Mouse (Mus musculus): ENCODE measurements around the gene Ifna14. TPM values are rescaled to one million over a fixed set of nuclear protein-coding genes. Genes with fewer than 3 reads are reported as not detected.
"Not testable (repeated sequence)": the region's sequence is repeated elsewhere in the genome, so short reads cannot be mapped to it uniquely, and the experiment has no call there.

Gene Ifna14
- not detected in 2 replicates for polyA plus RNA-seq (2011; ENCODE audit: insufficient read length, low read depth, missing spikeins)

DNA sequence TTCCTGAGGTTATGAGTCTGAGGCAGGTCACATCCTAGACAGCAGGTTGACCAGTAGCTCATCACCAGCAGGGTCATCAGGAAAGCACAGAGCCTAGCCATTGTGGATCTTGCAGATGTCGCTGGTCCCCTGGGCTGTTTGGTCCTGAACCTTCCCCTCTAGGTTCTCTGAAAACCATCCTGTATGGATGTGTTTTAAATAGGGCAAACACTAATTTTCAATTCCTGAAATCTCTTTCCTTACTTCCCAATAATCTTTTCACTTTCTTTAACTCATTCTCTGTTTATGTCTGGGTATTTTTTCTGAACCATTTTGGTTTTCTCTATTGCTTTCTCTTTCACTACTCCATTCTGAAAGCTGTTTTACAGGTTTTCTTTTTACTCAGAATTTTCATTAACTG lies at the start of gene Ifna14:
Gene Ifna14, minus strand, starts transcription at position 101 of the 400 bp plus-strand sequence.
- Histone ChIP-seq H3K4me3 (ENCODE audit: insufficient read depth, low read length) (no peak within 1 kb of the TSS), H3K27ac (ENCODE audit: insufficient read depth, low read length) (no peak within 1 kb of the TSS), H3K4me1 (ENCODE audit: control insufficient read depth, insufficient read depth, low read length) (no peaks in the 10 kb centered on the region)
- TF ChIP-seq POLR2A (IDR thresholded peaks at IDR 0.05; ENCODE audit: low read depth, low read length) (no peak), CTCF (IDR thresholded peaks at IDR 0.05; ENCODE audit: borderline replicate concordance, insufficient read depth, low read length) (no peak)

DNA sequence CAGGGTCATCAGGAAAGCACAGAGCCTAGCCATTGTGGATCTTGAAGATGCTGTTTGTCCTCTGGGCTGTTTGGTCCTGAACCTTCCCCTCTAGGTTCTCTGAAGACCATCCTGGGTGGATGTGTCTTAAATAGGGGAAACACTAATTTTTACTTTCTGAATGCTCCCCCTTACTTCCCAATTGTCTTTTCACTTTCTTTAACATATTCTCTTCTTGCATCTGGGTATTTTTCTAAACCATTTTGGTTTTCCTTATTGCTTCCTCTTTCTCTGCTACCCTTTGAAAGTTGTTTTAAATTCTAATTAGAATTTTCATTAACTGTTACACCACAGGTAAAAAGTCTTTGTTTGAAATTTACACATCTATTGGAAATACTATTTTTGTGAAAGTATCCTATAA lies 31.7 kb upstream of the Ifna14 start, which contains the start of gene Ifna12:
Gene Ifna12, minus strand, starts transcription at position 101 of the 400 bp plus-strand sequence.
- Histone ChIP-seq H3K4me1 (ENCODE audit: control insufficient read depth, insufficient read depth, low read length) (no peaks in the 10 kb centered on the region), H3K4me3 (ENCODE audit: insufficient read depth, low read length) (no peak within 1 kb of the TSS), H3K27ac (ENCODE audit: insufficient read depth, low read length) (no peak within 1 kb of the TSS)
- TF ChIP-seq CTCF (IDR thresholded peaks at IDR 0.05; ENCODE audit: borderline replicate concordance, insufficient read depth, low read length) (no peak), POLR2A (IDR thresholded peaks at IDR 0.05; ENCODE audit: low read depth, low read length) (no peak)

DNA sequence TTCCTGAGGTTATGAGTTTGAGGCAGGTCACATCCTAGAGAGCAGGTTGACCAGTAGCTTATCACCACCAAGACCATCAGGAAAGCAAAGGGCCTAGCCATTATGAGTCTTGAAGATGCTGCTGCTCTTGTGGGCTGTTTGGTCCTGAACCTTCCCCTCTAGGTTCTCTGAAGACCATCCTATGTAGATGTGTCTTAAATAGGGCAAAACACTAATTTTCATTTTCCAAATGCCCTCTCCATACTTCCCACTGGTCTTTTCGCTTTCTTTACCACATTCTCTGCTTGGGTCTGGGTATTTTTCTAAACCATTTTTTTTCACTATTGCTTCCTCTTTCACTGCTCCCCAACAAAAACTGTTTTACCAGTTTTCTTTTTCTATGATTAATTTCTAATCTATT lies 20.7 kb upstream of the Ifna14 start, which contains the start of gene Ifna9:
Gene Ifna9, minus strand, starts transcription at position 101 of the 400 bp plus-strand sequence.
- H3K27ac ChIP-seq (ENCODE audit: insufficient read depth, low read length): no peak within 1 kb of the TSS
- no peaks in the 10 kb centered on the region for H3K4me1 ChIP-seq (ENCODE audit: control insufficient read depth, insufficient read depth, low read length)
- TF ChIP-seq CTCF (IDR thresholded peaks at IDR 0.05; ENCODE audit: borderline replicate concordance, insufficient read depth, low read length) (no peak), POLR2A (IDR thresholded peaks at IDR 0.05; ENCODE audit: low read depth, low read length) (no peak)
- no peak within 1 kb of the TSS for H3K4me3 ChIP-seq (ENCODE audit: insufficient read depth, low read length)

DNA sequence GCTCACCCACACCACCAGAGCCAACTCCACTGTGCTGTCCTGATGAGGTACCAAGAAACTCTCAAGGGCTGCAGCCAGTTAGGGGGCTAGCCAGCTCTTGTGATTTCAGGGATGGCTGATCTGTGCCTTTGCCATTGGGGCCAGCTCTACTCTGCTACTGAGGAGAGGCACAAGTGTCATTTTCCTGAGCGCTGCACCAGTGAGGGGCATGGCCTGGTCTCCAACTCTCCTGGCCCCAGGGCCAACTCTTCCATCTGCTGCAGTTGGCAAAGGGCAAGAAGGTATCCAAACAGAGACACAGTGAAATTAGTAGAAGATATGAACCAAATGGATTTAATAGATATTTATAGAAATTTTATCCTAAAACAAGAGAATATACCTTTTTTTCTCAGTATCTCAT lies 9.8 kb downstream of the Ifna14 start:
- no peak for TF ChIP-seq POLR2A (IDR thresholded peaks at IDR 0.05; ENCODE audit: low read depth, low read length)
- TF ChIP-seq CTCF (IDR thresholded peaks at IDR 0.05; ENCODE audit: borderline replicate concordance, insufficient read depth, low read length): no peak
- no peaks in the 10 kb centered on the region for H3K4me1 ChIP-seq (ENCODE audit: control insufficient read depth, insufficient read depth, low read length)
- H3K27ac ChIP-seq (ENCODE audit: insufficient read depth, low read length): no peak overlapping the region
- H3K4me3 ChIP-seq (ENCODE audit: insufficient read depth, low read length): no peak overlapping the region

DNA sequence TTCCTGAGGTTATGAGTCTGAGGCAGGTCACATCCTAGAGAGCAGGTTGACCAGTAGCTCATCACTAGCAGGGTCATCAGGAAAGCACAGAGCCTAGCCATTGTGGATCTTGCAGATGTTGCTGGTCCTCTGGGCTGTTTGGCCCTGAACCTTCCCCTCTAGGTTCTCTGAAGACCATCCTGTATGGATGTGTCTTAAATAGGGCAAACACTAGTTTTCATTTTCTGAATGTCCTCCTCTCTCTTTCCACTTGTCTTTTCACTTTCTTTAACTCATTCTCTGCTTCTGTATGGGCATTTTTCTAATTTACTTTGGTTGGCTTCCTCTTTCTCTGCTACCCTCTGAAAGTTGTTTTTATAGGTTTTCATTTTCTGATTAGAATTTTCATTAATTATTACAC lies 13.5 kb downstream of the Ifna14 start, which contains the start of gene Ifna15:
Gene Ifna15, minus strand, starts transcription at position 101 of the 400 bp plus-strand sequence.
- H3K4me1 ChIP-seq (ENCODE audit: control insufficient read depth, insufficient read depth, low read length); H3K4me3 ChIP-seq (ENCODE audit: insufficient read depth, low read length); H3K27ac ChIP-seq (ENCODE audit: insufficient read depth, low read length): not testable (repeated sequence)

DNA sequence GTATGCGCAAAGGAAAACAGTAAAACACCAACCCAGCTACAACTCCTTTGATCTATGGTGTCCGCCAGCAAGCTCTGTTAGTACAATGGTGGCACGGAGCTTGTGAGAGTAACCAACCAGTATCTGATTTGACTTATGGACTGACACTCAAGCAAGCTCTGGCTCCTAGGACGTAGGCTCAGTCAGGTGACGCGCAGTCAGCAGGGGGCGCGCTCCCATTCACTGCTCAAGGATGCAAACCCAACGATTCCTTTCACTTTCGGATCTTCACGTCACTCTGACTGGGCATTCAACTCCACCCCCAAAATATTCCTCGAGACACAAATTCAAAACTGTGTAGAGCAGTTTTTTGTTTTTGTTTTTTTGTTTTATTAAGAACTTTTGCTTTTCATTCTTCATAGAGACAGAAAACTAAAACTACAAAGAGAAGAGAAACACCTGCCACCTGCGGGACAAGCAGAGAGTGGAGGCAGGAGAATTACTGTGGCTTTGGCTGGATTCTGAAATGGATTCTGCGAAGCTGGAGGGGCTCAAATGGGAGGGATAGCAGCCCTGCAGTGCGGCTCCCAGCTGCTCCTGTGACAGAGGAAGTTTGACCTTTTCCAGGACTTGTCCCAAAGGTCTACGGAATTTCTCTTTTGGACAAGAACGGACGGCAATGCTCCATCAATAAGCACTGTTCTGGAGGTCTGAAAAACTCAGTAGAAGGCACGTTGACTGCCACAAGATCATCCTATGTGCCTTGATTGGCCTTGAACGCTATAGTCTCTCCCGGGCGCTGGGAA lies 21.2 kb downstream of the Ifna14 start:
- TF ChIP-seq POLR2A (IDR thresholded peaks at IDR 0.05; ENCODE audit: low read depth, low read length) (no peak), CTCF (IDR thresholded peaks at IDR 0.05; ENCODE audit: borderline replicate concordance, insufficient read depth, low read length) (peak; percentile 97)
- Histone ChIP-seq H3K4me1 (ENCODE audit: control insufficient read depth, insufficient read depth, low read length) (no peaks in the 10 kb centered on the region), H3K27ac (ENCODE audit: insufficient read depth, low read length) (no peak overlapping the region), H3K4me3 (ENCODE audit: insufficient read depth, low read length) (peak overlapping the region; percentile 9)

- TF ChIP-seq POLR2A (IDR thresholded peaks at IDR 0.05; ENCODE audit: low read depth, low read length) (no peak), CTCF (IDR thresholded peaks at IDR 0.05; ENCODE audit: borderline replicate concordance, insufficient read depth, low read length) (no peak)
- no peaks in the 10 kb centered on the region for H3K4me1 ChIP-seq (ENCODE audit: control insufficient read depth, insufficient read depth, low read length)
- H3K4me3 ChIP-seq (ENCODE audit: insufficient read depth, low read length): no peak overlapping the region
- no peak overlapping the region for H3K27ac ChIP-seq (ENCODE audit: insufficient read depth, low read length)
Observed at GRCm38 (mm10) chr4:88547986-88548385, 23.6 kb downstream of the Ifna14 start.

DNA sequence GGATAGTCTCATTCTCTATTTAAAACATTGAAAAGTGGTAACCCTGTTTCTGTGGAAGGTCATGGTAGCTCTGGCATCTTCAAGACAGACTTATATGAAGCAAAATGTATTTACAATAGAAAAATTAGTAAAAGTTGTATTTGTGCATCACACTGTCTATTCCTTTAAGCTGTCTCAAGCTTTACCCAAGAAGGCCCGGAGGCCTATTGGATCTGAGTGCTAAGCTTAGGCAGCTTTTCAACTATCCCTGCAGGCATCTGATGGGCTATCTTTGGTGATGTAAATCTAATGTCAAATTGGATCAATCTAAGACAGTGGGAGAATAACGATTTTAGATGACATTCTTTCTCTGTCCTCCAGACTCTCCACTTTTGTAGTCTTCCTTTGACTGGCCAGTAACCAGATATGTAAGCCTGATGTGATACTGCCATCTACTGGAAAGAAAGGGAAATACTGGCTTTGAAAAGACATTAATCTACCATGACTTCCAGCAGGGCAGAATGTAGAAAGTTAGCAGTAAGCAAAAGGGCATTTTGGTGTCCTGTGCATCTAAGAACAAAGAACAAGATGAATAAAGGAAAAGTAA lies 27.9 kb downstream of the Ifna14 start:
- H3K4me3 ChIP-seq (ENCODE audit: insufficient read depth, low read length): no peak overlapping the region

DNA sequence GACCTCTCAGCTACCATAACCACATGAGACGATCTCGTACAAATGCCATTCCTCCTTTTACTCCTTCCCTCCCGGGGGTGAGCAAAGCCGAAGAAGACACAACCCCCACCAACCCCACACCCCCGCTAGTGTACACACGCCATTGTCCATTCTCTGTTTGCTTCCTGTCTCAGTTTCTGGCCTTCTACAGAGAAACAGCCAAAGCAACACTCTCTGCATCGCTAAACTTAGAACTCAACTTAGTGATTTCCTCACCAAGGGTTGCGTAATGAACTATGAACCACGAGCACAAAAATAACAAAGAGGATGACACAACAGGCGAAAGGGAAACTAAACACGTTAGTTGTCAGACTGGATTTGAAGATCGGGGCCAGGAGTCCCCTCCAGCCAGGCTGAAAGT lies 34.3 kb downstream of the Ifna14 start:
- Histone ChIP-seq H3K4me3 (ENCODE audit: insufficient read depth, low read length) (no peak overlapping the region), H3K4me1 (ENCODE audit: control insufficient read depth, insufficient read depth, low read length) (peaks cover 8% of the 10 kb centered on the region; the same call in 1 of the 2 replicates)

More for the DNA sequence above, 27.9 kb downstream of the Ifna14 start:
- H3K4me1 ChIP-seq (ENCODE audit: control insufficient read depth, insufficient read depth, low read length): no peaks in the 10 kb centered on the region
- H3K27ac ChIP-seq (ENCODE audit: insufficient read depth, low read length): no peak overlapping the region
- TF ChIP-seq POLR2A (IDR thresholded peaks at IDR 0.05; ENCODE audit: low read depth, low read length) (no peak), CTCF (IDR thresholded peaks at IDR 0.05; ENCODE audit: borderline replicate concordance, insufficient read depth, low read length) (no peak)

DNA sequence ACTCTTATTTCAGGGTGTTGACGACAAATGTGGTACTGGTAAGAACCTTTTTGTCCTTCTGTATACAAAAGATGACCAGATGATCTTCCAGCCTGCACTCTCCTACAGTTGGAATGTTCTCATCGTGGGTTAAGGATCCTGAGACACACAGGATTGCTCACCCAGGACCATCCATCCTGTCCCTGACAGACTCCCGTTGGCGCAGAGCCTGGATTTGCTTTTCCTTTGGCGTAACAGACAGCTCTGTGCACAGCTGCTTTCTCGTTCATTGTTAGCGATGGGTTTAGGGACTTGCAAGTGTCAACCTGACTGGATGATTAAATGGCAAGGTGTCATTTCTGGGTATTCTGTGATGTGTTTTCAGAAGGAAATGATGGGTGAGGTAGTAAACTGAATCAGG lies 35.0 kb downstream of the Ifna14 start:
- Histone ChIP-seq H3K4me3 (ENCODE audit: insufficient read depth, low read length) (no peak overlapping the region), H3K4me1 (ENCODE audit: control insufficient read depth, insufficient read depth, low read length) (peaks cover 8% of the 10 kb centered on the region; the same call in 1 of the 2 replicates), H3K27ac (ENCODE audit: insufficient read depth, low read length) (no peak overlapping the region)
- no peak for TF ChIP-seq POLR2A (IDR thresholded peaks at IDR 0.05; ENCODE audit: low read depth, low read length)

More for the DNA sequence above, 34.3 kb downstream of the Ifna14 start:
- TF ChIP-seq CTCF (IDR thresholded peaks at IDR 0.05; ENCODE audit: borderline replicate concordance, insufficient read depth, low read length) (no peak), POLR2A (IDR thresholded peaks at IDR 0.05; ENCODE audit: low read depth, low read length) (no peak)
- H3K27ac ChIP-seq (ENCODE audit: insufficient read depth, low read length): peak overlapping the region; percentile 27; the same call in 1 of the 2 replicates
